Comparison of ENCODE assay signal across 8 mouse cellular contexts in the genomic region with DNA sequence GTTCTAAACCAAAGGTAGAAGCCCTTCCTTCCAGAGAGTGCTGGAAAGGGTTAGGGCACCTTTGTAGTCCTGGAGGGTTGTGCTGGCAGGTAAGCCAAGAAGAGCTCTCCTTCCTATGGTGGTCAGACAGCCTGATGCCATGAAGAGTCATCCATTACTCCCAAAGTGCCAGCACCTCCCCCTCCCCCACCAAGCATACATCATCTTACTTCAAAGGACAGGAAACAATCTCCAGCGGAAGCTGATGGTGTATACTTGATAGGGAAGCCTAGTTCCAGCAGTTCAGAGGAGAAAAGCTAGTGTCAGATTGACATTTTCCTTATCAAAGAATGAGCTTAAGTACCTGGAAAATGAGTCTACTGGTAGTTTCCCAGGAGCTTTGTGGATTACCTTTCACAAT. TPM values are rescaled to one million over a fixed set of nuclear protein-coding genes. Genes with fewer than 3 reads are reported as not detected.
DNase-seq lines count a peak whose midpoint lies in the region; ATAC-seq and TF ChIP-seq lines count a peak whose summit lies in the region.

No protein-coding gene starts in this region.

- DNase-seq in adrenal gland, adult 2 months, result peak; percentile 52
- no peak for DNase-seq in adrenal gland, adult 18-20 months (ENCODE audit: low spot score in 2 of 2)
- DNase-seq in spleen, adult 2 months (ENCODE audit: low read depth in 1 of 2, low spot score in 2 of 2), result no peak
- no peak for DNase-seq in spleen, adult 18-20 months
- no peak for DNase-seq in liver, embryonic 14.5 days (ENCODE audit: low read depth in 3 of 3, low spot score in 3 of 3)
- no peak for DNase-seq in Muller cell, postnatal 12 days (ENCODE audit: inconsistent ontology term)

- H3K27ac ChIP-seq in spleen, adult 2 months (ENCODE audit: insufficient read depth, low read length), result no peak overlapping the region
- no peak overlapping the region for H3K27ac ChIP-seq in liver, embryonic 14.5 days
- H3K27ac ChIP-seq in stomach, embryonic 15.5 days, result no peak overlapping the region

- peak overlapping the region; percentile 94 for H3K4me2 ChIP-seq in liver, embryonic 14.5 days (ENCODE audit: low read depth)
- peak overlapping the region; percentile 64 for H3K4me2 ChIP-seq in stomach, embryonic 15.5 days

- no peak for TF ChIP-seq POLR2A in spleen, adult 2 months (IDR thresholded peaks at IDR 0.05; ENCODE audit: low read depth, low read length)

- no peak for TF ChIP-seq EP300 in liver, embryonic 14.5 days (IDR thresholded peaks at IDR 0.05; ENCODE audit: low read depth)

- peaks cover 11% of the 10 kb centered on the region for H3K36me3 ChIP-seq in spleen, adult 2 months (ENCODE audit: control insufficient read depth, insufficient read depth, low read length)
- peaks cover 21% of the 10 kb centered on the region for H3K36me3 ChIP-seq in liver, embryonic 14.5 days (replicated peaks; ENCODE audit: control insufficient read depth, insufficient read depth, low read depth)
- peaks cover 8% of the 10 kb centered on the region; the same call in 1 of the 2 replicates for H3K36me3 ChIP-seq in stomach, embryonic 15.5 days

- no peak for ATAC-seq in liver, embryonic 14.5 days (ENCODE audit: insufficient read depth)
- ATAC-seq in stomach, embryonic 15.5 days (ENCODE audit: insufficient read depth, low FRiP score, low read depth), result no peak
- ATAC-seq in erythroid progenitor cell, adult 5-6 weeks (replicated peaks; ENCODE audit: low FRiP score, poor library complexity, severe bottlenecking), result no peak

- peak overlapping the region; percentile 20; the same call in 1 of the 2 replicates for H3K4me3 ChIP-seq in spleen, adult 2 months (ENCODE audit: extremely low read depth, insufficient read depth, insufficient read length)
- peak overlapping the region; percentile 1 to 30; a peak in 1 of 4 replicates for H3K4me3 ChIP-seq in liver, embryonic 14.5 days (ENCODE audit: insufficient read depth in 1 of 2, low read depth in 2 of 2, low read length in 2 of 2)
- H3K4me3 ChIP-seq in stomach, embryonic 15.5 days (replicated peaks), result peak overlapping the region; percentile 18

- no peaks in the 10 kb centered on the region for H3K27me3 ChIP-seq in spleen, adult 2 months (ENCODE audit: control insufficient read depth, insufficient read depth, low read length)
- no peaks in the 10 kb centered on the region for H3K27me3 ChIP-seq in liver, embryonic 14.5 days (ENCODE audit: control insufficient read depth, insufficient read depth, low read length)
- no peaks in the 10 kb centered on the region for H3K27me3 ChIP-seq in stomach, embryonic 15.5 days (replicated peaks)

- H3K4me1 ChIP-seq in spleen, adult 2 months (ENCODE audit: control insufficient read depth, insufficient read depth, insufficient read length), result peaks cover 14% of the 10 kb centered on the region
- H3K4me1 ChIP-seq in liver, embryonic 14.5 days (replicated peaks; ENCODE audit: control insufficient read depth in 2 of 2, insufficient read depth in 2 of 2, low read length in 1 of 2), result peaks cover 6 to 18% of the 10 kb centered on the region in 2 experiments; a peak in 3 of 4 replicates
- peaks cover 25% of the 10 kb centered on the region for H3K4me1 ChIP-seq in stomach, embryonic 15.5 days

- no peaks in the 10 kb centered on the region for H3K9me3 ChIP-seq in liver, embryonic 14.5 days (ENCODE audit: control insufficient read depth, low read length)
- no peaks in the 10 kb centered on the region for H3K9me3 ChIP-seq in stomach, embryonic 15.5 days

- no peak for TF ChIP-seq CTCF in spleen, adult 2 months (IDR thresholded peaks at IDR 0.05; ENCODE audit: extremely low read depth, insufficient read depth, insufficient read length, insufficient replicate concordance)
- TF ChIP-seq CTCF in liver, embryonic 14.5 days (IDR thresholded peaks at IDR 0.05; ENCODE audit: low read depth), result no peak

- no peak overlapping the region for H3K9ac ChIP-seq in liver, embryonic 14.5 days (replicated peaks)
- no peak overlapping the region for H3K9ac ChIP-seq in stomach, embryonic 15.5 days

- WGBS in spleen, adult 2 months, result 64% methylated on average over 1 of the region's 1 CpGs
- WGBS in liver, embryonic 14.5 days (ENCODE audit: insufficient replicate concordance), result 31% methylated on average over 1 of the region's 1 CpGs
- WGBS in stomach, embryonic 15.5 days, result 25% methylated on average over 1 of the region's 1 CpGs

RNA-seq across cellular contexts. Expression of a gene that starts 3.4 kb away (rescaled TPM):
- total RNA-seq in adrenal gland, adult 2 months (2021), result 10 to 100 TPM; 33.5 to 44.2 TPM
- 6.4 and 7.7 TPM in 2 replicates for polyA plus RNA-seq in adrenal gland, adult 2 months (2012; rRNA removed)
- 10 to 100 TPM; 31.2 to 37.8 TPM for total RNA-seq in adrenal gland, adult 18-20 months (2021)
- polyA plus RNA-seq in spleen, adult 2 months (2012; rRNA removed), result 5.0 and 5.2 TPM in 2 replicates
- polyA plus RNA-seq in liver, embryonic 14.5 days (2012; rRNA removed), result 7.8 and 9.0 TPM in 2 replicates
- 7.8 and 8.1 TPM in 2 replicates for polyA plus RNA-seq in liver, embryonic 14.5 days (2014; fragmentation: Nextera tagmentation; extraction: Ambion mirVana)
- polyA plus RNA-seq in stomach, embryonic 15.5 days (2015; fragmentation: Nextera tagmentation; extraction: Ambion mirVana), result 23.5 and 25.8 TPM in 2 replicates
- 23.5 and 26.3 TPM in 2 replicates for total RNA-seq in erythroid progenitor cell, adult 5-6 weeks (2015; ENCODE audit: low replicate concordance)
- total RNA-seq in erythroid progenitor cell, adult 5-6 weeks (2017; ENCODE audit: low replicate concordance), result 16.9 and 21.7 TPM in 2 replicates

RNA-seq across cellular contexts. Expression of a gene that starts 3.6 kb away (rescaled TPM):
- 10 to 100 TPM; 15.0 to 17.5 TPM for total RNA-seq in adrenal gland, adult 2 months (2021)
- 11.0 and 13.2 TPM in 2 replicates for polyA plus RNA-seq in adrenal gland, adult 2 months (2012; rRNA removed)
- total RNA-seq in adrenal gland, adult 18-20 months (2021), result 10 to 100 TPM; 11.0 to 11.1 TPM
- polyA plus RNA-seq in spleen, adult 2 months (2012; rRNA removed), result 11.7 and 14.0 TPM in 2 replicates
- polyA plus RNA-seq in liver, embryonic 14.5 days (2012; rRNA removed), result 12.5 and 17.8 TPM in 2 replicates
- polyA plus RNA-seq in liver, embryonic 14.5 days (2014; fragmentation: Nextera tagmentation; extraction: Ambion mirVana), result 20.1 and 24.2 TPM in 2 replicates
- 36.8 and 41.7 TPM in 2 replicates for polyA plus RNA-seq in stomach, embryonic 15.5 days (2015; fragmentation: Nextera tagmentation; extraction: Ambion mirVana)
- total RNA-seq in erythroid progenitor cell, adult 5-6 weeks (2015; ENCODE audit: low replicate concordance), result 33.1 and 36.0 TPM in 2 replicates
- total RNA-seq in erythroid progenitor cell, adult 5-6 weeks (2017; ENCODE audit: low replicate concordance), result 31.2 and 35.4 TPM in 2 replicates

RNA-seq across cellular contexts. Expression of a gene that starts 36.4 kb away (rescaled TPM):
- 10 to 100 TPM; 37.5 to 84.7 TPM for total RNA-seq in adrenal gland, adult 2 months (2021)
- 51.5 and 57.8 TPM in 2 replicates for polyA plus RNA-seq in adrenal gland, adult 2 months (2012; rRNA removed)
- 100 to 1,000 TPM in 1 of 2 experiments, 10 to 100 TPM in 1; 47.6 to 122 TPM for total RNA-seq in adrenal gland, adult 18-20 months (2021)
- not detected in 2 replicates for polyA plus RNA-seq in spleen, adult 2 months (2012; rRNA removed)
- 0.02 and 0.06 TPM in 2 replicates for polyA plus RNA-seq in liver, embryonic 14.5 days (2012; rRNA removed)
- 0.03 TPM in 1 of 2 replicates, not detected in the other for polyA plus RNA-seq in liver, embryonic 14.5 days (2014; fragmentation: Nextera tagmentation; extraction: Ambion mirVana)
- 0.10 and 0.13 TPM in 2 replicates for polyA plus RNA-seq in stomach, embryonic 15.5 days (2015; fragmentation: Nextera tagmentation; extraction: Ambion mirVana)
- not detected in 2 replicates for total RNA-seq in erythroid progenitor cell, adult 5-6 weeks (2015; ENCODE audit: low replicate concordance)
- total RNA-seq in erythroid progenitor cell, adult 5-6 weeks (2017; ENCODE audit: low replicate concordance), result not detected in 2 replicates

Comparison
In these comparisons a context has a peak if more than half of its experiments do, and no peak if none do; other contexts are left out.
1. RNA of a gene that starts 36.4 kb away (polyA plus RNA-seq): 51.5 to 57.8 TPM in adrenal gland, adult 2 months; 0.10 to 0.13 TPM in stomach, embryonic 15.5 days, 0.02 to 0.06 TPM in liver, embryonic 14.5 days and not detected in spleen, adult 2 months; every median in the first group is over 10 times any median in the second.
2. Peak in every context shown above with its lines, with median percentiles within 50 percentile points of each other: H3K4me3 ChIP-seq.